Mouse (Mus musculus): ENCODE results near the gene Cdk14.

GRCm38 (mm10) chr5:4805228-4805627 is 614.9 kb downstream of the Cdk14 start:
- no peak for TF ChIP-seq MAFK (IDR thresholded peaks at IDR 0.05; ENCODE audit: insufficient read depth, low read depth, low read length)
- TF ChIP-seq ZC3H11A (IDR thresholded peaks at IDR 0.05; ENCODE audit: borderline replicate concordance, low read depth, low read length): no peak
- TF ChIP-seq ZNF384 (IDR thresholded peaks at IDR 0.05; ENCODE audit: low read depth, low read length): no peak
- no peak for TF ChIP-seq HCFC1 (IDR thresholded peaks at IDR 0.05; ENCODE audit: borderline replicate concordance, insufficient read depth, low read length)
- TF ChIP-seq CHD2 (IDR thresholded peaks at IDR 0.05; ENCODE audit: low read depth, low read length): no peak

Data from ES-E14 (cell line).